Mouse (Mus musculus): Measurements from ENCODE around the gene Gm28048.

GRCm38 (mm10) chr11:22923606-22924005, 58.3 kb downstream of the Gm28048 start:
- TF ChIP-seq CTCF (IDR thresholded peaks at IDR 0.05; ENCODE audit: control insufficient read depth, insufficient read depth, insufficient replicate concordance, low read depth, low read length), result no peak
- no peak for TF ChIP-seq POLR2A (IDR thresholded peaks at IDR 0.05; ENCODE audit: control insufficient read depth, low read depth, low read length)
